Mouse (Mus musculus) ES-E14 (cell line): ENCODE results near the gene Tcf25.

Experiments
- CHD2 ChIP-seq: IDR thresholded peaks from 2 replicates; pipeline ENCODE4 v1.6.1; 2014; ENCODE audit warnings: mild to moderate bottlenecking, low read depth, low read length, inconsistent platforms
- ZC3H11A ChIP-seq: IDR thresholded peaks from 2 replicates; pipeline ENCODE4 v1.6.1; 2012; ENCODE audit warnings: low read depth, mild to moderate bottlenecking, inconsistent platforms, low read length, borderline replicate concordance

DNA sequence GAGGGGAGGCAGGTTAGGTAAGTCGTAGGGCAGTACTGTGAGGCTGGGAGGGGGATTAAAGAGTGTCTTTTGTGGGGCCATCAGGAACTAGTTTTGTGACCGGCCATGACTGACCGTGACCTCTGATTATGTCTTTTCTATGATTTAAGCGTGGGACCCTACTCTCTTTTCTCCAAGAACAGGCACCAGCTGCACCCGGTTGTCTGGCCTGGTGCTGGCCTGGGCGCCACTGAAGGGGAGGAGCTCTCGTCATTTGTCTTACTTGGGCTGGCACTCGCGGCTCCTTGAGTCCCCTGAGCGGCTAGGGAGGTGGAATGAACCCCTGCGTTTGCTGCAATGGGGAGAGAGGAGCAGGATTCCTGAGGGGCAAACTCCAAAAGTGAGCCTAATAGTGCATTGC, 20.3 kb upstream of the Tcf25 start:
- TF ChIP-seq CHD2, result no peak
- no peak for TF ChIP-seq ZC3H11A
